9 mouse cellular contexts compared by ENCODE assay signal in the genomic region with DNA sequence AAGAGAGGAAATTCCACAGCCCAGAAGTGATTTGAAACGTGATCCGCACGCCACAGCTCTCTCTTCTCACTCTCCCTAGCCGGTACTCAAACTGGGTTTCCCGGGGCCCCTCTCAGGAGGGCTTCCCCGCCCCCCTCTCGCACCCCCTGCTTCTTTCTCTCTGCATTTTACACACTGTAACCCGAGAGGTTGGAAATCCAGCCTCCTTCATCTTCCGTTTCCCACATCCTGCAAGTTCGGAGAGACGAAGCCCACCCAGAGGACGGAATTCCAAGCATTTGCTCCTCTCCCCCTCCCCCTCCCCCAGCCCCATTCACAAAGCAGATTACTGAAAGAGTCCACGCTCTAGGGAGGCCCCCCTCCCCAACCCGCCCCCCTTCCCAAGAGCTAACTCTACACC. TPM values are rescaled to one million over a fixed set of nuclear protein-coding genes. Genes with fewer than 3 reads are reported as not detected.
DNase-seq lines count a peak whose midpoint lies in the region; ATAC-seq and TF ChIP-seq lines count a peak whose summit lies in the region.
"Had no signal": no experiment of that assay in that cellular context is flagged by ENCODE, and none has a peak within 500 bp of the region (broad histone marks: within the 10 kb centered on the region; RNA-seq: fewer than 3 reads in every experiment).

No protein-coding gene starts in this region.

- no peaks in the 10 kb centered on the region; the same call in 1 of the 2 replicates for H3K27me3 ChIP-seq in testis, adult 2 months (ENCODE audit: control insufficient read depth, insufficient read depth, low read length)
- no peaks in the 10 kb centered on the region for H3K27me3 ChIP-seq in forebrain, embryonic 16.5 days (replicated peaks; ENCODE audit: control insufficient read depth, insufficient read depth, low read length)
- peaks cover 94% of the 10 kb centered on the region for H3K27me3 ChIP-seq in liver, embryonic 14.5 days (ENCODE audit: control insufficient read depth, insufficient read depth, low read length)

- no peak for TF ChIP-seq POLR2A in testis, adult 2 months (IDR thresholded peaks at IDR 0.05; ENCODE audit: control insufficient read depth, low read depth, low read length)

- H3K4me3 ChIP-seq in testis, adult 2 months (ENCODE audit: control insufficient read depth, low read depth, low read length): peak overlapping the region; percentile 42
- peak overlapping the region; percentile 32 for H3K4me3 ChIP-seq in forebrain, embryonic 16.5 days (replicated peaks; ENCODE audit: low read length)
- H3K4me3 ChIP-seq in liver, embryonic 14.5 days (ENCODE audit: insufficient read depth in 1 of 2, low read depth in 2 of 2, low read length in 2 of 2): no peak overlapping the region

- no peaks in the 10 kb centered on the region for H3K36me3 ChIP-seq in testis, adult 2 months (ENCODE audit: control insufficient read depth, insufficient read depth, low read length)
- no peaks in the 10 kb centered on the region for H3K36me3 ChIP-seq in forebrain, embryonic 16.5 days (ENCODE audit: control insufficient read depth, insufficient read depth)
- no peaks in the 10 kb centered on the region for H3K36me3 ChIP-seq in liver, embryonic 14.5 days (replicated peaks; ENCODE audit: control insufficient read depth, insufficient read depth, low read depth)

- TF ChIP-seq CTCF in testis, adult 2 months (IDR thresholded peaks at IDR 0.05; ENCODE audit: control insufficient read depth, insufficient read depth, insufficient replicate concordance, low read depth, low read length): no peak
- TF ChIP-seq CTCF in liver, embryonic 14.5 days (IDR thresholded peaks at IDR 0.05; ENCODE audit: low read depth): no peak

- H3K27ac ChIP-seq in testis, adult 2 months (ENCODE audit: control insufficient read depth, insufficient read depth, low read depth, low read length): no peak overlapping the region
- H3K27ac ChIP-seq in forebrain, embryonic 16.5 days (ENCODE audit: low read length): peak overlapping the region; percentile 23
- H3K27ac ChIP-seq in liver, embryonic 14.5 days: no peak overlapping the region

- peak overlapping the region; percentile 51 for H3K9ac ChIP-seq in forebrain, embryonic 16.5 days (replicated peaks; ENCODE audit: low read depth, low read length)
- no peak overlapping the region for H3K9ac ChIP-seq in liver, embryonic 14.5 days (replicated peaks)

- ATAC-seq in forebrain, embryonic 16.5 days: peak; percentile 35; the same call in 1 of the 2 replicates
- ATAC-seq in liver, embryonic 14.5 days (ENCODE audit: insufficient read depth): no peak
- no peak for ATAC-seq in erythroid progenitor cell, adult 5-6 weeks (replicated peaks; ENCODE audit: low FRiP score, poor library complexity, severe bottlenecking)

- no peak for DNase-seq in testis, postnatal 10 days (ENCODE audit: low spot score)
- no peak for DNase-seq in liver, embryonic 14.5 days (ENCODE audit: low read depth in 3 of 3, low spot score in 3 of 3)
- peak; percentile 88 for DNase-seq in yolk sac, embryonic 10.5 days (ENCODE audit: low spot score)
- no peak for DNase-seq in thymus, postnatal 10 days (ENCODE audit: low spot score in 2 of 2)
- DNase-seq in right cerebral cortex, postnatal 36 days (ENCODE audit: low spot score in 2 of 2): no peak
- DNase-seq: thymus, adult 18-20 months had no signal

- peaks cover 14% of the 10 kb centered on the region for H3K4me1 ChIP-seq in testis, adult 2 months (ENCODE audit: control insufficient read depth, insufficient read depth, low read length)
- H3K4me1 ChIP-seq in forebrain, embryonic 16.5 days (replicated peaks; ENCODE audit: control insufficient read depth, insufficient read depth, low read length): peaks cover 37% of the 10 kb centered on the region
- H3K4me1 ChIP-seq in liver, embryonic 14.5 days (replicated peaks; ENCODE audit: control insufficient read depth in 2 of 2, insufficient read depth in 2 of 2, low read length in 1 of 2): peaks cover 0 to 25% of the 10 kb centered on the region in 2 experiments; a peak in 3 of 4 replicates

- under 1% methylated on average over 14 of the region's 14 CpGs for WGBS in forebrain, embryonic 16.5 days
- 7% methylated on average over 14 of the region's 14 CpGs for WGBS in liver, embryonic 14.5 days (ENCODE audit: insufficient replicate concordance)

- no peak for TF ChIP-seq EP300 in liver, embryonic 14.5 days (IDR thresholded peaks at IDR 0.05; ENCODE audit: low read depth)

- no peaks in the 10 kb centered on the region for H3K9me3 ChIP-seq in forebrain, embryonic 16.5 days (ENCODE audit: control insufficient read depth, low read length)
- no peaks in the 10 kb centered on the region for H3K9me3 ChIP-seq in liver, embryonic 14.5 days (ENCODE audit: control insufficient read depth, low read length)

- H3K4me2 ChIP-seq in forebrain, embryonic 16.5 days (ENCODE audit: low read length): peak overlapping the region; percentile 59
- peak overlapping the region; percentile 30; the same call in 1 of the 2 replicates for H3K4me2 ChIP-seq in liver, embryonic 14.5 days (ENCODE audit: low read depth)

RNA-seq across cellular contexts. Expression of gene Pim1, which starts 26.5 kb away (rescaled TPM):
- polyA plus RNA-seq in testis, adult 2 months (2012; rRNA removed): 87.2 and 99.7 TPM in 2 replicates
- 11.4 and 11.8 TPM in 2 replicates for polyA plus RNA-seq in forebrain, embryonic 16.5 days (2015; fragmentation: Nextera tagmentation; extraction: Ambion mirVana)
- polyA plus RNA-seq in liver, embryonic 14.5 days (2012; rRNA removed): 61.4 and 64.5 TPM in 2 replicates
- polyA plus RNA-seq in liver, embryonic 14.5 days (2014; fragmentation: Nextera tagmentation; extraction: Ambion mirVana): 60.4 and 69.9 TPM in 2 replicates
- 88.0 and 102 TPM in 2 replicates for total RNA-seq in erythroid progenitor cell, adult 5-6 weeks (2015; ENCODE audit: low replicate concordance)
- total RNA-seq in erythroid progenitor cell, adult 5-6 weeks (2017; ENCODE audit: low replicate concordance): 143 and 147 TPM in 2 replicates

Comparison
In these comparisons a context has a peak if more than half of its experiments do, and no peak if none do; other contexts are left out.
1. H3K4me3 ChIP-seq: peak in testis, adult 2 months (single experiment) and forebrain, embryonic 16.5 days (single experiment); none in liver, embryonic 14.5 days (0 of 2).